ENCODE assay signal across 18 mouse cellular contexts in genomic region chr9:27303571-27304484, GRCm38 (mm10). TPM values are rescaled to one million over a fixed set of nuclear protein-coding genes. Genes with fewer than 3 reads are reported as not detected.
A peak's percentile ranks its signal among the peaks of the same experiment; 100 is the strongest.
DNase-seq lines count a peak whose midpoint lies in the region; ATAC-seq and TF ChIP-seq lines count a peak whose summit lies in the region.
"Had no signal": no experiment of that assay in that cellular context is flagged by ENCODE, and none has a peak within 500 bp of the region (broad histone marks: within the 10 kb centered on the region; RNA-seq: fewer than 3 reads in every experiment).

No protein-coding gene starts in this region.

- no peak overlapping the region for H3K4me3 ChIP-seq in gastrocnemius, adult 2 months
- peak overlapping the region; percentile 46 for H3K4me3 ChIP-seq in E14TG2a.4 (replicated peaks; ENCODE audit: low read length)
- H3K4me3 ChIP-seq in midbrain, embryonic 14.5 days (replicated peaks; ENCODE audit: low read depth, low read length), result no peak overlapping the region
- no peak overlapping the region for H3K4me3 ChIP-seq in intestine, embryonic 16.5 days (ENCODE audit: low read length)
- H3K4me3 ChIP-seq: forebrain, embryonic 15.5 days had no signal

- no peaks in the 10 kb centered on the region for H3K27me3 ChIP-seq in E14TG2a.4 (ENCODE audit: insufficient read depth, low read length)
- H3K27me3 ChIP-seq in midbrain, embryonic 14.5 days (ENCODE audit: control insufficient read depth, insufficient read depth, low read length), result no peaks in the 10 kb centered on the region
- peaks cover 14% of the 10 kb centered on the region for H3K27me3 ChIP-seq in intestine, embryonic 16.5 days (replicated peaks; ENCODE audit: control insufficient read depth, insufficient read depth, low read length)
- H3K27me3 ChIP-seq: forebrain, embryonic 15.5 days had no signal

- WGBS in midbrain, embryonic 14.5 days, result 65% methylated on average over 17 of the region's 17 CpGs
- WGBS in intestine, embryonic 16.5 days, result 64% methylated on average over 17 of the region's 17 CpGs

- H3K27ac ChIP-seq in gastrocnemius, adult 2 months, result peak overlapping the region; percentile 73
- no peak overlapping the region for H3K27ac ChIP-seq in midbrain, embryonic 14.5 days (replicated peaks; ENCODE audit: low read depth, low read length)
- H3K27ac ChIP-seq in intestine, embryonic 16.5 days (ENCODE audit: low read length), result no peak overlapping the region
- H3K27ac ChIP-seq: forebrain, embryonic 15.5 days had no signal

- no peak overlapping the region for H3K9ac ChIP-seq in midbrain, embryonic 14.5 days (replicated peaks; ENCODE audit: low read length)
- no peak overlapping the region for H3K9ac ChIP-seq in intestine, embryonic 16.5 days (ENCODE audit: low read depth, low read length)
- H3K9ac ChIP-seq: forebrain, embryonic 15.5 days had no signal

- intact Hi-C loops in gastrocnemius, adult 2 months (cut with DNase I), result no loop called here

- H3K36me3 ChIP-seq in E14TG2a.4 (ENCODE audit: insufficient read depth, low read length), result peaks cover 10% of the 10 kb centered on the region
- H3K36me3 ChIP-seq in midbrain, embryonic 14.5 days (ENCODE audit: control insufficient read depth, insufficient read depth, low read length), result no peaks in the 10 kb centered on the region
- H3K36me3 ChIP-seq in intestine, embryonic 16.5 days (ENCODE audit: control insufficient read depth, insufficient read depth, low read length), result no peaks in the 10 kb centered on the region
- H3K36me3 ChIP-seq: forebrain, embryonic 15.5 days; G1E had no signal

- 0 out of 2 replicates have a peak overlapping the region, but pooled peaks have one; percentile 0 for H3K4me2 ChIP-seq in midbrain, embryonic 14.5 days (ENCODE audit: low read length)
- no peak overlapping the region for H3K4me2 ChIP-seq in intestine, embryonic 16.5 days (ENCODE audit: low read depth, low read length)
- H3K4me2 ChIP-seq: forebrain, embryonic 15.5 days had no signal

- no peak for TF ChIP-seq CTCF in gastrocnemius, adult 2 months (IDR thresholded peaks at IDR 0.05)
- TF ChIP-seq CTCF in E14TG2a.4 (conservative IDR thresholded peaks at IDR 0.05; ENCODE audit: low read length), result no peak

- no peak for DNase-seq in gastrocnemius, adult 2 months
- no peak for DNase-seq in gastrocnemius, adult 8-10 months (ENCODE audit: low spot score in 2 of 2)
- DNase-seq in cerebellum, postnatal 14 days, result peak; percentile 32 to 51
- no peak for DNase-seq in midbrain, embryonic 14.5 days
- no peak for DNase-seq in urinary bladder, postnatal 25 days (ENCODE audit: low spot score)
- no peak for DNase-seq in adrenal gland, adult (ENCODE audit: inconsistent age in 2 of 2, low spot score in 1 of 2)
- DNase-seq: adrenal gland, postnatal 14 days; embryo, embryonic 11 days; gastrocnemius, postnatal 10 days; heart, postnatal 14 days; kidney, adult 11 months; lung, adult 2 months; lung, postnatal 4 days had no signal

- no peaks in the 10 kb centered on the region for H3K9me3 ChIP-seq in E14TG2a.4 (ENCODE audit: low read length)
- no peaks in the 10 kb centered on the region for H3K9me3 ChIP-seq in midbrain, embryonic 14.5 days (ENCODE audit: control insufficient read depth, low read length)
- no peaks in the 10 kb centered on the region for H3K9me3 ChIP-seq in intestine, embryonic 16.5 days (ENCODE audit: control insufficient read depth, low read length)
- H3K9me3 ChIP-seq: forebrain, embryonic 15.5 days had no signal

- peaks cover 86% of the 10 kb centered on the region for H3K4me1 ChIP-seq in E14TG2a.4 (replicated peaks; ENCODE audit: low read depth, low read length)
- peaks cover 55% of the 10 kb centered on the region for H3K4me1 ChIP-seq in midbrain, embryonic 14.5 days (ENCODE audit: control insufficient read depth, insufficient read depth, low read length)
- peaks cover 7% of the 10 kb centered on the region; the same call in 1 of the 2 replicates for H3K4me1 ChIP-seq in intestine, embryonic 16.5 days (ENCODE audit: control insufficient read depth, insufficient read depth, low read length)

- ATAC-seq in midbrain, embryonic 14.5 days (ENCODE audit: low FRiP score, low TSS enrichment), result no peak
- no peak for ATAC-seq in intestine, embryonic 16.5 days
- ATAC-seq: forebrain, embryonic 15.5 days had no signal

RNA-seq across cellular contexts. Expression of gene Igsf9b, which starts 4.8 kb away (rescaled TPM):
- 1 to 10 TPM; 4.0 to 4.3 TPM for total RNA-seq in gastrocnemius, adult 2 months (2021)
- total RNA-seq in gastrocnemius, adult 8-10 months (2022), result 1 to 10 TPM in 3 of 4 experiments, under 1 TPM in 1; 0.67 to 1.4 (median 1.0) TPM
- 12.0 and 15.2 TPM in 2 replicates for polyA plus RNA-seq in midbrain, embryonic 14.5 days (2014; fragmentation: Nextera tagmentation; extraction: Ambion mirVana)
- 4.1 and 4.2 TPM in 2 replicates for polyA plus RNA-seq in intestine, embryonic 16.5 days (2015; fragmentation: Nextera tagmentation; extraction: Ambion mirVana)
- polyA plus RNA-seq: G1E; liver, adult 2 months had no signal

Comparison
In these comparisons a context has a peak if more than half of its experiments do, and no peak if none do; other contexts are left out.
1. DNase-seq: peak in cerebellum, postnatal 14 days (2 of 2); none in gastrocnemius, adult 2 months (single experiment), gastrocnemius, adult 8-10 months (0 of 2), midbrain, embryonic 14.5 days (single experiment), urinary bladder, postnatal 25 days (single experiment) and adrenal gland, adult (0 of 2).